In the genomic region with DNA sequence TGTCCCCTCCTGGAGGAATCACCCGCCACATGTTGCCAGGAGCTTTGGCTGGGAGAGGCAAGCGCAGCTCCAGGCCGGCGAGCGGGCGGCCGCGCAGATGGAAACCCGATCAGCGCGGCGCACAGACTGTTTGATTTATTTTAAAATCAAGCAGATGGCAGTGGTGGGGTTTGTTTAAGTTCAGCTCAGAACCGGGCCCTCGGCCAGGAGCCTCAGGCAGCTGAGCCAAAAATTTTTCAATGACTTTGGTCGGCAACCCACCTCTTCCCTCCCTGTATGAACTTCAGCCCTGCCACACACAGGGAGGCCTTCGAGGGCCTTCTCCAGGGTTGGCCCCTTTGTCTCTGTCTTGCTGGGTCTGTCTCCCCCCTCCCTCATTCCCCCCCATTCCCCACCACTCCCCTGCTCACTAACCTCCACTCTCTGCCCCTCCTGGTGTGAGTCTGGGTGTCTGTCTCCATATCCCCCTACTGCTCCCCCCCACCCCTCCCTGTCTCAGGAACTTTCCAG, we compare ENCODE assay signal across 8 mouse cellular contexts. TPM values are rescaled to one million over a fixed set of nuclear protein-coding genes. Genes with fewer than 3 reads are reported as not detected.
DNase-seq lines count a peak whose midpoint lies in the region; ATAC-seq and TF ChIP-seq lines count a peak whose summit lies in the region.

No protein-coding gene starts in this region.

- no peaks in the 10 kb centered on the region for H3K27me3 ChIP-seq in hindbrain, embryonic 14.5 days (ENCODE audit: control insufficient read depth, insufficient read depth, low read length)

- no peak overlapping the region for H3K9ac ChIP-seq in hindbrain, embryonic 14.5 days

- peaks cover 57% of the 10 kb centered on the region for H3K4me1 ChIP-seq in hindbrain, embryonic 14.5 days (replicated peaks; ENCODE audit: control insufficient read depth, insufficient read depth, low read length)

- WGBS in hindbrain, embryonic 14.5 days: 2% methylated on average over 16 of the region's 16 CpGs

- ATAC-seq in hindbrain, embryonic 14.5 days (ENCODE audit: low FRiP score): peak; percentile 77
- ATAC-seq in megakaryocyte-erythroid progenitor cell, adult 5-6 weeks (replicated peaks; ENCODE audit: low FRiP score, low TSS enrichment, poor library complexity, severe bottlenecking): no peak

- H3K4me3 ChIP-seq in gastrocnemius, adult 2 months: peak overlapping the region; percentile 55
- H3K4me3 ChIP-seq in hindbrain, embryonic 14.5 days (replicated peaks; ENCODE audit: low read length): no peak overlapping the region

- no peak for TF ChIP-seq CTCF in gastrocnemius, adult 2 months (IDR thresholded peaks at IDR 0.05)

- H3K9me3 ChIP-seq in hindbrain, embryonic 14.5 days (ENCODE audit: control insufficient read depth, low read length): no peaks in the 10 kb centered on the region

- no peaks in the 10 kb centered on the region for H3K36me3 ChIP-seq in hindbrain, embryonic 14.5 days (replicated peaks; ENCODE audit: control insufficient read depth, insufficient read depth)

- DNase-seq in NIH3T3 (ENCODE audit: low read depth): peak; percentile 95
- peak; percentile 61 to 74 for DNase-seq in cerebellum, postnatal 36 days
- peak; percentile 90 for DNase-seq in gastrocnemius, adult 2 months
- DNase-seq in hindbrain, embryonic 14.5 days (ENCODE audit: low spot score): peak; percentile 76
- DNase-seq in left cerebral cortex, adult 18-20 months (ENCODE audit: low spot score in 2 of 2): peak; percentile 78 to 86
- peak; percentile 80 for DNase-seq in lung, postnatal 14 days
- DNase-seq in right cerebral cortex, postnatal 36 days (ENCODE audit: low spot score in 2 of 2): peak; percentile 77 to 83

- peak overlapping the region; percentile 91 for H3K27ac ChIP-seq in gastrocnemius, adult 2 months
- peak overlapping the region; percentile 60 for H3K27ac ChIP-seq in hindbrain, embryonic 14.5 days

- H3K4me2 ChIP-seq in hindbrain, embryonic 14.5 days (replicated peaks): peak overlapping the region; percentile 23

- intact Hi-C loops in gastrocnemius, adult 2 months (cut with DNase I): loop anchor here (5.0 to 10.0 kb wide), 3 partner anchors 33 to 88 kb away; a partner anchor contains a TSS

RNA-seq across cellular contexts. Expression of a gene that starts 36.7 kb away (rescaled TPM):
- total RNA-seq in gastrocnemius, adult 2 months (2021): 10 to 100 TPM; 26.5 to 37.3 TPM
- 18.8 and 23.9 TPM in 2 replicates for polyA plus RNA-seq in hindbrain, embryonic 14.5 days (2014; fragmentation: Nextera tagmentation; extraction: Ambion mirVana)
- 10 to 100 TPM; 79.8 to 90.8 TPM for total RNA-seq in left cerebral cortex, adult 18-20 months (2021)
- 80.6 and 84.3 TPM in 2 replicates for total RNA-seq in megakaryocyte-erythroid progenitor cell, adult 5-6 weeks (2014; fragmentation: Nextera tagmentation)
- 21.8 and 27.2 TPM in 2 replicates for total RNA-seq in megakaryocyte-erythroid progenitor cell, adult 5-6 weeks (2017)
